Mouse (Mus musculus) heart, postnatal 0 days (tissue): Measurements from ENCODE around the gene Rrp36. TPM values are rescaled to one million over a fixed set of nuclear protein-coding genes. Genes with fewer than 3 reads are reported as not detected.

ENCODE experiments used
- ATAC-seq: fragments of 200-750 bp; cut with Nextera tagmentation; 2 replicates; pipeline ENCODE4 v1.8.0; 2017; ENCODE audit warnings: low read depth, moderate number of reproducible peaks, moderate library complexity; ENCODE audit not compliant: insufficient read depth
- DNase-seq: peaks from one replicate; pipeline ENCODE4 v3.0.0-alpha.2; 2016; ENCODE audit warnings: low spot score
- H3K27ac ChIP-seq: fragments of 300-500 bp; sonication (generic); 2 replicates; pipeline ENCODE4 v1.5.1; 2014; ENCODE audit warnings: low read depth, mild to moderate bottlenecking
- H3K27me3 ChIP-seq: fragments of 300-500 bp; sonication (generic); 2 replicates; pipeline ENCODE4 v1.6.1; 2014; ENCODE audit warnings: low read length, mixed read lengths; ENCODE audit not compliant: control insufficient read depth, insufficient read depth
- H3K36me3 ChIP-seq: fragments of 300-500 bp; sonication (generic); replicated peaks from 2 replicates; pipeline ENCODE4 v1.6.1; 2014; ENCODE audit warnings: low read length, mixed read lengths; ENCODE audit not compliant: control insufficient read depth, insufficient read depth
- H3K4me1 ChIP-seq: fragments of 300-500 bp; sonication (generic); 2 replicates; pipeline ENCODE4 v1.6.1; 2014; ENCODE audit warnings: antibody characterized with exemption; ENCODE audit not compliant: control insufficient read depth, insufficient read depth
- H3K4me2 ChIP-seq: fragments of 300-500 bp; sonication (generic); 2 replicates; pipeline ENCODE4 v1.6.1; 2014; ENCODE audit warnings: low read depth, mild to moderate bottlenecking, low read length, moderate library complexity
- H3K4me3 ChIP-seq: fragments of 300-500 bp; sonication (generic); 2 replicates; pipeline ENCODE4 v1.5.1; 2014; ENCODE audit warnings: low read depth, low read length
- H3K9ac ChIP-seq: fragments of 300-500 bp; sonication (generic); replicated peaks from 2 replicates; pipeline ENCODE4 v1.6.1; 2014; ENCODE audit warnings: low read depth, low read length, mixed read lengths
- H3K9me3 ChIP-seq: fragments of 300-500 bp; sonication (generic); replicated peaks from 2 replicates; pipeline ENCODE4 v1.6.1; 2016; ENCODE audit warnings: low read length; ENCODE audit not compliant: control insufficient read depth
- CTCF ChIP-seq: IDR thresholded peaks from 2 replicates; pipeline ENCODE4 v1.5.1; 2016; ENCODE audit warnings: antibody characterized with exemption, control low read depth, low read depth
- EP300 ChIP-seq: IDR thresholded peaks from 2 replicates; pipeline ENCODE4 v1.6.1; 2016; ENCODE audit warnings: antibody characterized with exemption, low read depth
- WGBS: fragments of 180-500 bp; shearing (Covaris S2); extraction: QIAGEN DNeasy Blood & Tissue Kit; methylation state at CpG from one replicate; pipeline ENCODE4 v1.1.7; 2014; 5-methylcytosine and 5-hydroxymethylcytosine counted together
- polyA plus RNA-seq: library from polyadenylated mRNA; unstranded; fragments of >200 nt; fragmentation: Nextera tagmentation; extraction: Ambion mirVana; gene quantifications from 2 replicates; pipeline ENCODE4 v1.2.1, GENCODE M21; 2015
- total RNA-seq: library from RNA; depleted of rRNA; stranded (reverse); fragments of >200 nt; gene quantifications from 2 replicates; pipeline ENCODE4 v1.2.3, GENCODE M21; 2014; ENCODE audit warnings: low replicate concordance

The Rrp36 gene
- total and polyA plus RNA-seq, 2 experiments from 2014 or later = 18.8 to 29.7 TPM

DNA sequence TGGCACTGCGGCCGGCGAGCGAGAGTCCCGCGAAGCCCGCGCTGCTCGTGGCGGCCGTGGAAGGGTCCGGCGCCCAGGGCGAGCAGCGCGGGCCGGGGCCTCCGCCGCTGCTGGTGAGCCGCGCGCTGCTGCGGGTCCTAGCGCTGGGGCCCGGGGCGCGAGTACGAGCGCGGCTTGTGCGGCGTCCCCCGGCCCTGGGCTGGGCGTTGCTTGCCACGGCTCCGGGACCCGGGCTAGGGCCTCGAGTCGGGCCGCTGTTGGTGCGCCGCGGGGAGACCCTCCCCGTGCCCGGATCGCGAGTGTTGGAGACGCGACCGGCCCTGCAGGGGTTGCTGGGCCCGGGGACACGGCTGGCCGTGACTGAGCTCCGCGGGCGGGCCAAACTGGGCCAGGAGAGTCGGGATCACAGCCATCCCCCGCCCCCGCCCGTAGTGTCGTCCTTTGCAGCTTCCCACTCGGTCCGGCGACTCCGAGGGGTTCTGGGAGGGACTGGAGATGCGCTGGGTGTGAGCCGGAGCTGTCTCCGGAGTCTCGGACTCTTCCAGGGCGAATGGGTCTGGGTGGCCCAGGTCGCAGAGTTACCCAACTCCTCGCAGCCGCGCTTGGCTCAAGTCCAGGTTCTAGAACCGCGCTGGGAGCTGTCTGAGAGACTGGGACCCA, 37.6 kb upstream of the Rrp36 start:
- peaks cover 12% of the 10 kb centered on the region; the same call in 1 of the 2 replicates for H3K4me1 ChIP-seq
- H3K27ac ChIP-seq = peak overlapping the region; percentile 86
- H3K9me3 ChIP-seq = no peaks in the 10 kb centered on the region
- H3K27me3 ChIP-seq = no peaks in the 10 kb centered on the region
- TF ChIP-seq CTCF (no peak), EP300 (no peak)
- peak overlapping the region; percentile 100 for H3K4me3 ChIP-seq
- peak overlapping the region; percentile 100 for H3K4me2 ChIP-seq
- 0% methylated on average over 74 of the region's 76 CpGs for WGBS
- H3K36me3 ChIP-seq = peaks cover 12% of the 10 kb centered on the region; the same call in 1 of the 2 replicates
- ATAC-seq = peak; percentile 58
- peak; percentile 39 for DNase-seq
- H3K9ac ChIP-seq = peak overlapping the region; percentile 97

GRCm38 (mm10) chr17:46710959-46711597, 36.9 kb upstream of the Rrp36 start, which contains the start of gene Pex6:
Gene Pex6 (plus strand): TSS chr17:46711463.
- Histone ChIP-seq H3K9ac (peak within 1 kb of the TSS; percentile 97), H3K9me3 (no peaks in the 10 kb centered on the region), H3K36me3 (peaks cover 12% of the 10 kb centered on the region; the same call in 1 of the 2 replicates), H3K27ac (peak within 1 kb of the TSS; percentile 86), H3K4me2 (peak within 1 kb of the TSS; percentile 100), H3K4me1 (peaks cover 12% of the 10 kb centered on the region; the same call in 1 of the 2 replicates), H3K4me3 (peak within 1 kb of the TSS; percentile 100), H3K27me3 (no peaks in the 10 kb centered on the region)
- ATAC-seq (peak; percentile 93), DNase-seq (peak; percentile 91)
- WGBS = 8% methylated on average over 36 of the region's 36 CpGs
- TF ChIP-seq CTCF = peak; percentile 13; the same call in 1 of the 2 replicates
- peak; percentile 68; the same call in 1 of the 2 replicates for TF ChIP-seq EP300

- H3K4me1 ChIP-seq = peaks cover 15% of the 10 kb centered on the region
- H3K27me3 ChIP-seq = no peaks in the 10 kb centered on the region
- H3K4me2 ChIP-seq = no peak overlapping the region
- 76% methylated on average over 14 of the region's 14 CpGs for WGBS
- no peaks in the 10 kb centered on the region for H3K36me3 ChIP-seq
- ATAC-seq (no peak), DNase-seq (no peak)
- H3K9me3 ChIP-seq = no peaks in the 10 kb centered on the region
- no peak overlapping the region for H3K4me3 ChIP-seq
- no peak overlapping the region for H3K9ac ChIP-seq
- H3K27ac ChIP-seq = no peak overlapping the region
- 0 out of 2 replicates have a peak, but pooled peaks have one; percentile 6 for TF ChIP-seq CTCF
- TF ChIP-seq EP300 = no peak
Measured at GRCm38 (mm10) chr17:46706375-46707089, 32.4 kb upstream of the Rrp36 start.

GRCm38 (mm10) chr17:46704887-46705835, 31.0 kb upstream of the Rrp36 start, which contains the start of gene Ppp2r5d:
Gene Ppp2r5d (minus strand): TSS chr17:46705111.
- peak within 1 kb of the TSS; percentile 88 for H3K4me2 ChIP-seq
- TF ChIP-seq EP300 (no peak), CTCF (no peak)
- H3K9ac ChIP-seq = peak within 1 kb of the TSS; percentile 83
- DNase-seq (peak; percentile 98), ATAC-seq (peak; percentile 96)
- H3K4me3 ChIP-seq = peak within 1 kb of the TSS; percentile 86
- H3K27ac ChIP-seq = peak within 1 kb of the TSS; percentile 90
- peaks cover 15% of the 10 kb centered on the region for H3K4me1 ChIP-seq
- H3K9me3 ChIP-seq = no peaks in the 10 kb centered on the region
- WGBS = 1% methylated on average over 47 of the region's 48 CpGs
- H3K36me3 ChIP-seq = no peaks in the 10 kb centered on the region
- no peaks in the 10 kb centered on the region for H3K27me3 ChIP-seq
